Mouse (Mus musculus) large intestine, adult 2 months (tissue): Measurements from ENCODE around the gene Pick1. TPM values are rescaled to one million over a fixed set of nuclear protein-coding genes. Genes with fewer than 3 reads are reported as not detected.
"Not testable (repeated sequence)": the region's sequence is repeated elsewhere in the genome, so short reads cannot be mapped to it uniquely, and the experiment has no call there.

ENCODE experiments used
- DNase-seq: peaks from one replicate; pipeline ENCODE4 v3.0.0-alpha.2; 2012; ENCODE audit warnings: low read depth, low spot score
- WGBS: fragments of 180-500 bp; shearing (Covaris S2); methylation state at CpG from one replicate; pipeline ENCODE4 v1.1.7; 2018; 5-methylcytosine and 5-hydroxymethylcytosine counted together
- polyA plus RNA-seq: library from polyadenylated mRNA; depleted of rRNA; stranded (reverse); fragments of >200 nt; gene quantifications from 2 replicates; pipeline ENCODE4 v1.2.3, GENCODE M21; 2012

The Pick1 gene
- polyA plus RNA-seq, 1 experiment, result 36.1 TPM

DNA sequence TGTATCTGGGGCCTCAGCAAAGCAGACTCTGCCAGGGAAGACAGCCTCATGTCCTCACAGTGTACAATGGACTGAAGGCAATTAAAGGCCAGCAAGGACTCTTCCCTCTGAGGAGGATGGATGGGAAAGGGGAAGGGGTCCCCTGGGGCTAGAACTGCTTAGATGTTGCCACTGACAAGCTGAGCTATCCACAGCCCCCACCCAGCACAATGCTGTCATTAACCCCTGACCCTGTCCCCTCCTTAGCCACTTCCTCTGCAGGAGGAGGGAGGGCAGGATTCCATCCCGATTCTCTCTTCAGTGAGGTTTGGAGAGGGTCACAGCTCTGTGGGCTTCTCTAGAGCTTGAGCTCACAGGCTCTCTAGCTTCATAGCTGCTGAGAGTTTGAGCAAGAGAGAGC lies 9.4 kb upstream of the Pick1 start:
- WGBS, result 8% methylated on average over 1 of the region's 1 CpGs
- DNase-seq, result no peak

DNA sequence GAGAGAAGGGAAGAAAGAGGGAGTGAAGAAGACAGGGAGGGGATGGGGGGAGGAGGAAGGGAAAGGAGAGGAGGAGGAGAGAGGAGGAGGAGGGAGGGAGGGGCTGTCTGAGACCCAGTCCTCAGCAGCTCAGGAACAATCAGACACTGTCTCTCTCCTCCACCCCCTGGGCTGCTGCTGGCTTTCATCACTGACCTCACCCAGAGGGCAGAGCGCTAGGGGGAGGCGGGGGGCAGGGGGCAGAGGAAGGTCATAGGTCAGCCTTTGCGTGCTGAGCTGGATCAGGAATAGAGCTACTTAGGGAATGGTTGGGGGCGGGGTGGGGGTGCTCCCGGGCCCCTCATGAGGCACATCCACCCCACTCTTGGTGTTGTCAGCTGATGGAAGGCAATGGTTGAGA lies 5.3 kb upstream of the Pick1 start:
- WGBS, result 24% methylated on average over 5 of the region's 5 CpGs
- DNase-seq, result no peak

DNA sequence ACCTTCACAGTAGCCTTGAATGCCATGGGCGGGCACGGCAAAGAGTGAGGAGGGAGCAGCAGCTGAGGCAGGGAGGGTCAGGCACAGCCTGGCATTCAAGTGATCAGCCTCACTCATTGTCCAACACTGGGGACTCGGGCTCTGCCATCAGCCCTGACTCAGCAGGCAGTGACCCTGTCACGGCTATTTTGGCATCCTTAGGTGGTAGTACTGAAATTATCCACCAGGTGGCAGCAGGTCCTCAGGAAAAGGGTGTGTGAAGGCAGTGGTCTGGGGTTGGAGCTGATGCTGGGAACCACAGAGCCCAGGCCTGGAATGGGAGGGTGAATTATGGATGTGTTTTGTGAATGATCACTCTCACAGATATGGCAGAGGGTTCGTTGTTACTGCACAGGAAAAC lies 4.3 kb upstream of the Pick1 start:
- peak; percentile 52 for DNase-seq

DNA sequence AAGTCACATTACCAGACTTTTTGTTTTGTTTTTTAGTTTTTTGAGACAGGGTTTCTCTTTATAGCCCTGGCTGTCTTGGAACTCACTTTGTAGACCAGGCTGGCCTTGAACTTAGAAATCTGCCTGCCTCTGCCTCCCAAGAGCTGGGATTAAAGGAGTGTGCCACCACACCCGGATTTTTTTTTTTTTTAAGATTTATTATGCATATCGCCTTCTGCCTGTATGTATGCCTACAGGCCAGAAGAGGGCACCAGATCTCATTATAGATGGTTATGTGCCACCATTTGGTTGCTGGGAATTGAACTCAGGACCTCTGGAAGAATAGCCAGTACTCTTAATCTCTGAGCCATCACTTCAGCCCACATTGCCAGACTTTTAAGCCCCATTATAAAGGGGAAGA lies 3.2 kb upstream of the Pick1 start:
- DNase-seq, result not testable (repeated sequence)
- WGBS, result 55% methylated on average over 2 of the region's 2 CpGs

More for the DNA sequence above, 4.3 kb upstream of the Pick1 start:
- 7% methylated on average over 5 of the region's 5 CpGs for WGBS

DNA sequence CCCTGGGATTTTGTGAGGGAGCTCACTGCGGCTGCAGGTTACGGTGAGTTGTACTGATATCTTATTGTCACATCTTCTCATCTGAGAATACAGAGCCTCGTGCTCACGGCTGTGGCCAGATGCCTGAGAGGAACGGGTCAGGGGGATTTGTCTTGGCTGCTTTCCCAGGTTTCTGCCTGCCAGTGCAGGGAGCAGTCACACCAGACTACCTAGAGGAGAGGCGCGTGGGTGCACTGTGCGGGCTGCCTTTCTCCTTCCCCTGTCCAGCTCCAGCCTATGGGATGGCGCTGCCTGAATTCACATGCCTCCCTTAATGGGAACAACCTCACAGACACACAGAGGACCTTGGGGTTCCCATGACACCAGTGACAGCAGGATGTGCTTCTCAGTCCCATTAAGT lies 6.3 kb downstream of the Pick1 start:
- no peak for DNase-seq
- WGBS, result 50% methylated on average over 9 of the region's 9 CpGs

DNA sequence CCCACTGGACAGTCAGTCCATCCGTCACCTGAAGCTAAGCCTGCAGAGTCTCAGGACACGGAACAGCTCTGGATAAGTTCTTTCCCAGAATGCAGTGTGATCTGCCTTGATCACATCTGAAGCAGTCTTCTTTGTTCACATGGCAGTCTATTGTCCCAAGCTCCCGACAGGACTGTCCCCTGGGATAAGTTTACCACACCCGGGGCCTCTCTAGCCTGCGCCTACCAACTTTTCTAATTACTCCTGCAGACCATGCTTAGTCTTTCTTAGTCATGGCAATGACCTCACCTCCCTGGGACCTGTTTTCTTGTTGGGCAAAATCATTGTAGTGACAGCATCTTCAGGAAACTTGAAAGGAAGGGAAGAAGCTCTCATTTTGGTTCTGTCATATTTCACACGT lies 9.1 kb downstream of the Pick1 start:
- DNase-seq, result no peak
- 72% methylated on average over 6 of the region's 6 CpGs for WGBS

DNA sequence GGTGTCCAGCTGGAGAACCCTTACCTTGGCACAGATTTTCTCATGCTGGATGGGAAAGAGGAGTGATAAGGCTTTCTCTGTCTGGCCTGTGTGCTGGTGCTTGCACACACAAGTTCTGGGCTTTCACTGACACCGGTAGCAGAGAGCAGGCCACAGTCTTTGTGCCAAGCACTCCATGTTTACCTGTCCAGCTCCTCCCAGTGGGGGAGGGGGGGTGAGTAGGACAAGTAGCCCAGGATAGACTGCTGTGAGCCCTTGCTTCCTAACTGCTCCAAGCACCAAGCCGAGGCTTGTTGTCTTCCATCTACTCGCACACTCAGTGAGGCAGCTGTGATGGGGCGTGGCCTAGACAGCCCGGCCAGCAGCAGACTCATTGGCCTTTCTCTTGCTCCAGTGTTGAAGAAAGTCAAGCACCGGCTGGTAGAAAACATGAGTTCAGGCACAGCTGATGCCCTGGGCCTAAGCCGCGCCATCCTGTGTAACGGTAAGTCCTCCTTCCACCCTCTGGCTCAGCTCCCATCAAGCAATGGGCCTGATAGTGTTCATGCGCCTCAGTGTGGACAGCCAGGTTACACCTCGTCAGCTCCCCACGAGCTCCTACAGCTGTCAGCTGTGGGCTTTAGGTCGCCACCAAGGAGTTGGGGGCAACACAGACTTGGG lies 13.7 kb downstream of the Pick1 start:
- DNase-seq, result no peak
- WGBS, result 60% methylated on average over 13 of the region's 13 CpGs

DNA sequence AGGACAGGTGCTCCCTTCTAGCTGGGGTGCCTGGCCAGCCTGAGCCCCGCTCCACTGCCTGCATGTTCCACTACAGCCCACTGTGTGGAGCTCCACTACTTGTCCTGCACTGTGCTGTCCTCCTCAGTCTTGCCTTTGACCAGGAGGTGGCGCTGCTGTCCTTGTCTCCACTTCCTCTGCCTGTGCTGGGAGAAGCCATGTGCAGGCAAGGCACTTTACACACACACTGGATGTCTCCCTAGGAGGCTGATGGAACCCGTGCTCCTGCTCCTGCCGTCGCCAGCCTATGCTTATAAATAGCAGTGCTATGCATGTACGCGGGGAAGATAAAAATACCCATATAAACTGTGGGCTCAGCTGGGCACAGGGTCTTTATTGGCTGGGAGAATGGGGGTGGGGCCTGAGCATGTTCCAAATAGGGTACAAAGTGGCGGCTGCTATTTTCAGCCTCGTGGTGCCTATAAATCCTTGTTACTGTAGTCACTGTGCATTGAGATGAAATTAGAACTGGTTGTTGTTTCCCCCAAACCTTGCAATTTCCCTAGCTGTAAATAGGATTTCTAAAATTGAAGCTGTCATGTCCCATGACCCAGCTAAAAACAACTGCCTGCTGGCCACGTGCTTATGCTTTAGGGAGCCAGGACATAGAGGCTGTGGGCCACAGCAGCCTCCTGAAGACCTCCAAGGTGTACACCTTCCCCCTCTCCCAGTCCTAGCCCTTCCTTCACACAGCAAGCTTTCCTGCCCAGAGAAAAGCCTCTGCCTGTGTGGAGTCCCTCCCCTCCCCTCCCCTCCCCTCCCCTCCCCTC lies 14.5 kb downstream of the Pick1 start:
- DNase-seq, result peak; percentile 94
- 23% methylated on average over 10 of the region's 10 CpGs for WGBS

DNA sequence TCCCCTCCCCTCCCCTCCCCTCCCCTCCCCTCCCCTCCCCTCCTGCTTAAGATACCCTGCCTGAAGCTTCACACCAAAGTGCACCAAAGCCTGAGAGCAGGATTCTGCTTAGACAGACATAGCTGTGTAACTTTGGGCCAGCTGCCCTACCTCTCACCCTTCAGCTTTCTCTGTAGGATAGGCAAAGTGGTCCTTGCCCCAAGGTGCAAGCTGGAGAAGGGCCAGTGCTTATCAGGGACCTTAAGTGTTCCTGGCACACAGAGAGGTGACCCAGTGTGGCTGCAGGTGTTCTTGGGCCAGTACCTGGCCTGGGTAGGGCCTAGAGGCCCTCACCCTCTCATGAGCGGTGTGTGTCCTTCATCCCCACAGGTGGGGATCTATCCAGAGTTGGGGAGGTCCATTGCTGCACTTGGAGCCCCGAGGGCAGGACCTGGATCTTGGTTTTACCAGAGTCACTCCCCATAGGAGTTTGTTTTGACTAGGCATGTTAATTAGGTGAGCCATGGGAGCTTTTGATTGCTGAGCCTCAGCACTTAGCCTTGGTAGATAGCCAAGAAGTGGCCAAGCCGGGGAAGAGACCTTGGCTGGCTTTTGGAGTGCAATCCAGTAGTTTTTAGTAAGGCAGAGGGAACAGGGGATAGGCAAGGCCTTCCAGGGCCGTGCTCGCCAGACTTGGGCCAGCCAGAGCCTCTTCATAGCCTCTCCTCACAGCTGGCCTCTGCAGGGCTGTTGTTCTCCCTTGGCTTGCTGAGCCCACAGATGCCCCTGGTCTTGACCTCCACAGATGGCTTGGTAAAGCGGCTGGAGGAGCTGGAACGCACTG lies 15.3 kb downstream of the Pick1 start:
- no peak for DNase-seq
- 79% methylated on average over 7 of the region's 7 CpGs for WGBS

DNA sequence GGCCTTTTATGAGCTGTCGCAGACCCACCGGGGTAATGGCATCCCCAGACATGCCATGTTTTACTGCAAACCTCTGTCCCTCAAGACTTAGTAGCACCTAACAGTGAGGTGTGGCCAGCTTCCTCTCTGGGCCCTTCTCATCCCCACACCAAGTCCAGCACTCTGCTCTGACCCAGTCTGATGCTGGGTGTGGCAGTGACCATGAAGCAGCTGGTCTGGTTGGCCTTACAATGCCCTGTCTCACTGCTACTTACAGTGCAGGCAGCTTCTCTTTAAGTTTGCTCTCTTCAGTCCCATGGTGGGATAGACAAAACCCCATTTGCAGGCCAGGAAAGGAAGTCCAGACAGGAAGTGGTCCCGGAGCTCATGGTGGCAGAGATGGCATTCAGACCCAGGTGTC lies 16.3 kb downstream of the Pick1 start:
- DNase-seq, result no peak
- WGBS, result 79% methylated on average over 3 of the region's 3 CpGs

DNA sequence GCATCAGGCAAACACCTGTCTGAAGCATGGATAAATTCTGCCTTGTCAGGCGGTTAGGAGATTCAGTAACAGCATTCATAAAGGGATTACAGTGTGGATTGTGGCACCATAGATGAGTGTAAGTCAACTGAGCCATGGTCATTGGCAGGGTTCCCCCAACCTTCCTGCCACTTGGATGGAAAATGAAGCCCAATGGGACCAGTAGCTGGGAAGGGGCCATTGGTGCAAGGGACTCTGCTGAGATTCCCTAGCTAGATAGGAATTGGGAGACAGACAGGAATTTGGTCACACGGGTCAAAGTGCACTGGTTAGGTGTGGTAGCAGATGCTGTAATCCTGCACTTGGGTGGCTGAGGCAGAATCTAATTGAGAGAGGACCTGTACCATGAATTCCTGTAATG lies 21.3 kb downstream of the Pick1 start:
- DNase-seq, result no peak
- 62% methylated on average over 2 of the region's 2 CpGs for WGBS

DNA sequence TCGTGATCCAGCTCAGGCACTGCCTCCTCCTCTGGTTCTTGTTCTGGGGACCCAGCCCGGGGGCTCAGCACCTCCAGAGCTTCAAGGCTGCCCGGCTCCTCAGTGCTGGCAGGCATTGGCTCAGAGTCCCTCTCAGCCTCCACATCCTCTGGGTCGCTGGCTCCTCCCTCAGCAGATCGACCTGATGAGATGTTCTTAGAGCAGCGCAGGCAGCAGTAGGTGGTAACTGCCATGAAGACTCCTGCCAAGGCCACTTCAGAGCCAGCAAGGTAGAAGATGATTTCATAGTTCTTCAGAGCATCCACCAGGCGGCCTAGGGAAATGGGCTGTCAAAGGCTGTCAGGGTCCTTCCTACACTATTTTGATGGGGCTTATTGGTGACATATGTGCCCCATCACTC lies 22.2 kb downstream of the Pick1 start:
- no peak for DNase-seq
- WGBS, result 62% methylated on average over 7 of the region's 7 CpGs

DNA sequence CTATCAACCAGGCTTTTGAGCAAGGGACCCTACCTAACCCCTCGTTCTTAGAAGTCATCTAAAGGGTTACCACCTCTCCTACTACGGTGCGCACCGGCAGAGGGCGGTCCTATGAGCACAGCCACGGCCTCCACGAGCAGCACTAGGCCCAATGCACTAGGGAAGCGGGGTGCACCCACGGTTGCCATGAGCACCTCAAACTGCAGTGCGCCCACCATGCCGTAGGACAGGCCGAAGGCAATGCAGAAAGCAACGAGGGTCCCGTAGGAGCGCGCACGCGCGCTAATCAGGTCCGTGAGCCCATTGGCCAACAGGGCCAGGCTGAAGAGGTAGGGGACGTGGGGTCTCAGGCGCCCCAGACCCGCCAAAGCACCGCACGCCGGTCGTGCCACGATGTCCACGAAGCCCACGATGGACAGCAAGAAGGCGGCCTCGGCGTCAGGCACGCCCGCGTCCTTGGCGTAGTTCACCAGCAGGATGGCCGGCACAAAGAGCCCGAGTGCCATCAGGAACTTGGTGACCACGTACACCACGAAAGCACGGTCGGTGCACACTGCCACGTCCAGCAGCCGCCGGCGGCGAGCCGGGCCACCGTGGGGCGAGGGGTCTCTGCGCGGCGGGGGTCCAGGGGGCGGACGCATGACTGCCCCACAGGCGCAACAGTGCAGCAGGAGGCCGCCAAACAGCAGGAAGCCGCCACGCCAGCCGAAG lies 23.0 kb downstream of the Pick1 start:
- DNase-seq, result no peak
- 3% methylated on average over 61 of the region's 61 CpGs for WGBS

DNA sequence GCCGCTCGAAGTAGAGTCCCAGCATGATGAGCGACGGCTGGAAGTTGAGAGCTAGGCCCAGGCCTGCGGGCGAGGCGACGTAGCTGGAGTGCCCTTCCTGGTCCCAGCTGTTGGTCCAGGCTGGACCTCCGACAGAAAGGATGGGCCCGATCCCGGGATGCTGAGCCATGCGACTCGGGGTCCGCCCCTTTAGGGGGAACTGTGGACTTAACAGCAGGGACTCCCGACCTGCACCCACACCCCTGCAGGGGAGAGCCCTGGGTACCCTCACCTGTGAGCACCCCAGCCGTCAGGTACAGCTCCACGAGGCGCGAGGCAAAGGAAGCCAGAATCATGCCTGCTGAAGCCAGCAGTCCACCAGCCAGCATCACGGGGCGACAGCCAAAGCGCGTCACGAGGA lies 23.6 kb downstream of the Pick1 start:
- 34% methylated on average over 24 of the region's 24 CpGs for WGBS
- DNase-seq, result no peak

DNA sequence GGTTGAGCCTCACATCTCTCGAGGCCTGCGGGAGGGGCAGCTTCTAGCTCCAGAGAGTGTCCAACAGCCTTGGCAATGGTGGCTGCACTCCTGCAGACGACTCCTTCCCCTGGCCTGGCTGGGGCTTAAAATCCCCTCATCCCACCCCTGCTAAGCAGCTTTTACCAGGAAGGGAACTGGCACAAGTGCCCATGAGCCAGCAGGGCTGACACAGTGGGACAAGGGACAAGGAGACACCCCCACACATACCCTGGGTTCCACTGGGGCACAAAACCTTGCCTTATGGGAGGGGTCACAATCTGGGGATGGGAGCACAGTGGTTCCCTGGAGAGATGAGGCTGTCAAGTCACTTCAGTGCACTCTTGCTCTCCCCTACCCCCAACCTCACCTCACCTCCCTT lies 25.7 kb downstream of the Pick1 start, which contains the start of gene Slc16a8:
Slc16a8 (minus strand) TSS at position 101 of the 400 bp plus-strand sequence.
- 37% methylated on average over 3 of the region's 3 CpGs for WGBS
- DNase-seq, result no peak

DNA sequence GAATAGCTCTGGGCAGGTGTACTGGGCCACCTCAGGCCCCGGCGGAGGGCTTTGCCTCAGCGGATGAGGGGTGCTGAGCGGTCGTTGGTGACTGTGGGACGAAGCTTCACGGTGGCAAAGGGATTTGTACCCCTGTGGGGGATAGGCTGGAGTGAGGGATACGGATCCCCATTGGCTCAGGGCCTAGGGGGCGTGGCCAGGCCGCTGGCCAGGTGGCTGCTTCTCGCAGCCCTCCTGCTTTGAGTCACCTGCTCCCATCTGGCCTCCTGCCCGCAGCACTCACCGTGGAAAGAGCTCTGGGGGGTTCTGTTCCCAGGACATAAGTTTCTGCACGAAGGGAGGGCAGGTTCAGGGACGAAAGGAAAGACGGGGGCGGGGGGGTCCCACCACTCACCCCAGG lies 29.5 kb downstream of the Pick1 start:
- DNase-seq, result no peak
- 51% methylated on average over 17 of the region's 17 CpGs for WGBS

DNA sequence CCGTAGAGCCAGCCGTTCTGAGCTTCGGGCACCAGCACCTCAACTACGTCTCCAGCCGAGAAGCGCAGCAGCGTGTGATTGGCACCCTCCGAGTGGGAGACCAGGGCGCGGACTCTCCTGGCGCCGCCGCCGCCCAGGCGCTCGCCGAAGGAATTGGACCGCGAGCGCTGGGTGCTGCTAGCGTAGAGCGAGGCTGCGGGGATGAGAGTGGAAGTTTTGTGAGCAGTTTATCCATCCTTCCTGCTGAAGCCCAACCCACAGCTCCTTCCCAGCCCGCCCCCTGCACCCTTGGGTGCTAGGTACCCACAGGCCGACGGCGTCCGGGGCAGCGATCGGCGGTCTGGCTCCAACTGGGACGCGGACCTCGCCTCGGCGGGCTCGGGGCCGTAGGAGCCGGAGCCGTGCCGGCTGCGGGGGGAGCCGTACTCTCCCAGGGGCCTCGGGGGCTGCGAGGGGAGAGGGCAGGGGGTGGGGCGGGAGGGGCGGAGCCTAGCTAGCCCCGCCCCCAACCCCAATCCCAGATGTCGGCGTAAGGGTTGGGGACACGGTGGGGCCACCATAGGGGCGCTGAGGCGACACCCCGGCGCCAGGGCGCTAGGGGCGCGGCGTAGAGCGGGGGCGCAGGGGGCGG lies 32.2 kb downstream of the Pick1 start:
- DNase-seq, result no peak
- 60% methylated on average over 61 of the region's 62 CpGs for WGBS

DNA sequence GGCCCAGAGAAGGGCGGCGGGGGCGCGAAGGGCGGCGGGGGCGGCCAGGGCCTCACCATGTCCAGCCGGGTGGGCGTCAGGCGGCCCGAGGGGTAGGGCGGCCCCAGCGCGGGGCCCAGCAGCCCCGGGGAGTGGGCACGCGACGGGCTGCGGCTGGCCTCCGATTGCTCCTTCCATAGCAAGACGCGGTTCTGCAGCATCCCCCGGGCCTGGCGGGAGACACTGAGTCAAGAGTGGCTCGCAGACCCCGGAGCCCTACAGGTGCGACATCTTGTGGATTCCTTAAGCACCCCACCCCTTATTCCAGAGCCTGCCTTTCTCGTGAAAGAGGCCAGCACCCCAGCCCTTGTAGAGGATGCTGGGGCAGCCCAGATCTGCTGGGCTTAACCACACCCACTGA lies 32.8 kb downstream of the Pick1 start:
- 47% methylated on average over 27 of the region's 28 CpGs for WGBS
- no peak for DNase-seq

DNA sequence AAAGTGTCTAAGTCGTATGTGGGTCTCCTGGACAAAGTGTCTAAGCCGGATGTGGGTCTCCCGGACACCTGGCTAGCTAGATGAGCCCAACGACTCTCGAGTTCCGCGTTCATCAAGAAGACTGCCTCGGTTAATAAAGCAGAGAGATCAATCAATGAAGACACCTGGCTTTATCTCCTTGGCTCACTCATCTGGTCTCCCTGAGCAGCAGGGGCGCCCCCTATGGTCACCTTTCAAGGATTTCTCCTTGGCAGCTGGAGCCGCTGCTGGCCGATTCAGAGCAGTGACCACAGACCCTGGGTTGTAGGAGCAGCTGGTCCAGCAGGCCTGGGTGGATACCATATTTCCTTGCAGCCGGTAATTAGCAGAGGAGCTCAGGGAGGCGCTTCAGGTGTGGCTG lies 33.4 kb downstream of the Pick1 start:
- WGBS, result 61% methylated on average over 13 of the region's 13 CpGs
- no peak for DNase-seq
